Mouse (Mus musculus): ENCODE results near the gene Lmx1a. TPM values are rescaled to one million over a fixed set of nuclear protein-coding genes. Genes with fewer than 3 reads are reported as not detected.

Lmx1a gene
- total and polyA plus RNA-seq, 3 experiments, result 0.02 TPM; not detected in 2

GRCm38 (mm10) chr1:167888120-167888519 is 199.1 kb downstream of the Lmx1a start:
- Histone ChIP-seq H3K36me3 (ENCODE audit: control insufficient read depth, insufficient read depth, low read length) (no peaks in the 10 kb centered on the region), H3K4me3 (no peak overlapping the region), H3K9ac (ENCODE audit: low read depth, low read length) (no peak overlapping the region), H3K4me1 (ENCODE audit: control insufficient read depth, insufficient read depth, low read length) (no peaks in the 10 kb centered on the region), H3K27me3 (ENCODE audit: control insufficient read depth, insufficient read depth, low read length) (no peaks in the 10 kb centered on the region), H3K79me2 (replicated peaks; ENCODE audit: control insufficient read depth, insufficient read depth, low read length) (no peaks in the 10 kb centered on the region), H3K27ac (no peak overlapping the region)
- no peak for DNase-seq
- no peak for TF ChIP-seq CTCF (IDR thresholded peaks at IDR 0.05)
- TF ChIP-seq EP300 (IDR thresholded peaks at IDR 0.05; ENCODE audit: insufficient read depth, low read depth, low read length), result no peak
- no peak for TF ChIP-seq POLR2A (IDR thresholded peaks at IDR 0.05; ENCODE audit: insufficient read depth, low read depth, low read length)
- intact Hi-C loops (cut with DNase I), result no loop called here
- 85% methylated on average over 5 of the region's 5 CpGs for WGBS

- Histone ChIP-seq H3K9ac (ENCODE audit: low read depth, low read length) (no peak overlapping the region), H3K79me2 (replicated peaks; ENCODE audit: control insufficient read depth, insufficient read depth, low read length) (no peaks in the 10 kb centered on the region), H3K4me3 (no peak overlapping the region), H3K36me3 (ENCODE audit: control insufficient read depth, insufficient read depth, low read length) (no peaks in the 10 kb centered on the region), H3K27ac (no peak overlapping the region), H3K27me3 (ENCODE audit: control insufficient read depth, insufficient read depth, low read length) (no peaks in the 10 kb centered on the region), H3K4me1 (ENCODE audit: control insufficient read depth, insufficient read depth, low read length) (no peaks in the 10 kb centered on the region)
- no peak for DNase-seq
- 20% methylated on average over 9 of the region's 9 CpGs for WGBS
- TF ChIP-seq CTCF (IDR thresholded peaks at IDR 0.05), result peak; percentile 24; the same call in 1 of the 2 replicates
- TF ChIP-seq EP300 (IDR thresholded peaks at IDR 0.05; ENCODE audit: insufficient read depth, low read depth, low read length), result no peak
- intact Hi-C loops (cut with DNase I), result no loop called here
These were observed 199.8 kb downstream of the Lmx1a start for GRCm38 (mm10) chr1:167888816-167889215.

DNA sequence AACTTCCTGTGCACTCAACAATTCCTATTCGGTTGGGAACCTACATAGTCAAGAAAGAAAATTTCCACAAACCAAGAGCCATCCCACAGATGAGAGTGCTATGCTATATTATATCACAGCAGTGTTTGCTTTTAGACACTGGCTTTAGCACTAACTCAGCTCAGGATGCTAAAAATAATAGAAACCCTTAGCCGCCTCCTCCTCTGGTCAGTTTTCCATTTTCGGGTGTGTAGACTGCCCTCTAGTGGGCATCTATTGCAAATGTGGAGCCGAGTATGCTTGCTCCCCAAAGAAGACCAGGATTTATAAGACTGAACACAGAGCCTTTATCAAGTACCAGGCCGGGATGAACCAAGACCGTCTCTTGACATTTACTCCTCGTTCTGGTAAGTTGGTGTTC is 207.2 kb downstream of the Lmx1a start:
- 26% methylated on average over 7 of the region's 7 CpGs for WGBS

More for the DNA sequence above, 207.2 kb downstream of the Lmx1a start:
- TF ChIP-seq CTCF (IDR thresholded peaks at IDR 0.05), result peak; percentile 79
- no peak for TF ChIP-seq POLR2A (IDR thresholded peaks at IDR 0.05; ENCODE audit: insufficient read depth, low read depth, low read length)
- no peak for TF ChIP-seq EP300 (IDR thresholded peaks at IDR 0.05; ENCODE audit: insufficient read depth, low read depth, low read length)
- H3K27me3 ChIP-seq (ENCODE audit: control insufficient read depth, insufficient read depth, low read length), result no peaks in the 10 kb centered on the region
- no peak overlapping the region for H3K27ac ChIP-seq
- H3K4me1 ChIP-seq (ENCODE audit: control insufficient read depth, insufficient read depth, low read length), result no peaks in the 10 kb centered on the region
- H3K4me3 ChIP-seq, result no peak overlapping the region
- intact Hi-C loops (cut with DNase I), result loop anchor here (10.0 kb wide), 1 partner anchor 481 kb away; no protein-coding TSS in a partner anchor
- no peaks in the 10 kb centered on the region for H3K36me3 ChIP-seq (ENCODE audit: control insufficient read depth, insufficient read depth, low read length)
- H3K79me2 ChIP-seq (replicated peaks; ENCODE audit: control insufficient read depth, insufficient read depth, low read length), result no peaks in the 10 kb centered on the region
- H3K9ac ChIP-seq (ENCODE audit: low read depth, low read length), result no peak overlapping the region
- no peak for DNase-seq

Other genes with a start within 250 kb of the Lmx1a start
- gene Lrrc52, start 222.5 kb upstream of the Lmx1a start, total RNA-seq (2021), result 1 to 10 TPM; 2.4 to 5.2 TPM
- gene Lrrc52, start 222.5 kb upstream of the Lmx1a start, polyA plus RNA-seq (2012; rRNA removed), result 0.39 and 1.6 TPM in 2 replicates
- gene Rxrg, start 90.9 kb upstream of the Lmx1a start, total RNA-seq (2021), result 10 to 100 TPM; 64.2 to 67.0 TPM
- 81.3 and 125 TPM in 2 replicates for gene Rxrg, start 90.9 kb upstream of the Lmx1a start, polyA plus RNA-seq (2012; rRNA removed)